Mouse (Mus musculus) urinary bladder, postnatal 10 days (tissue): ENCODE measurements around the gene Morn1.

ENCODE experiments used
- DNase-seq: peaks from one replicate; pipeline ENCODE4 v3.0.0; 2022; ENCODE audit warnings: low spot score

Morn1 gene

GRCm38 (mm10) chr4:155086108-155087024 lies at the start of gene Morn1, which contains the start of gene Rer1:
Gene Morn1 (plus strand): TSS chr4:155086577.
Gene Rer1 (minus strand): TSS chr4:155086382.
- peak; percentile 99 for DNase-seq

DNA sequence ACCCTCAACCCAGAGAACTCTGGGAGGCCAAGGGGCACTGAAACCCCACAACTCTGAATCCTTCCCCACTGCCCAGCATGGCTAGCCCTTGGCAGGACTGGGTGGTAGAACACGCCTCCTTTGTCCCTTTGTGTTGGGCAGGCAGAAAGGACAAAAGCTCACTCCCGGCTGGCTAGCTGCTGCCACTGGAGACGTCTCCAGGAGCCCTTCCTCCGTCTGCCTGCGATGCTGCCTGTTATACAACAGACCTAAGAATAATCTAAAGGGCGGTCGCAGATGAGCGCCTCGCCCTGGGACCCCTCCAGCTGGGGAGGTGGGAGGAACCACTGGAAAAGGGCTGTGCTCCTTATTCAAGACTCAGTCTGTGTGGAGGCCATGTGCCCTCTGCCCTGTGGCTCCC lies 46.2 kb upstream of the Morn1 start:
- DNase-seq = no peak

DNA sequence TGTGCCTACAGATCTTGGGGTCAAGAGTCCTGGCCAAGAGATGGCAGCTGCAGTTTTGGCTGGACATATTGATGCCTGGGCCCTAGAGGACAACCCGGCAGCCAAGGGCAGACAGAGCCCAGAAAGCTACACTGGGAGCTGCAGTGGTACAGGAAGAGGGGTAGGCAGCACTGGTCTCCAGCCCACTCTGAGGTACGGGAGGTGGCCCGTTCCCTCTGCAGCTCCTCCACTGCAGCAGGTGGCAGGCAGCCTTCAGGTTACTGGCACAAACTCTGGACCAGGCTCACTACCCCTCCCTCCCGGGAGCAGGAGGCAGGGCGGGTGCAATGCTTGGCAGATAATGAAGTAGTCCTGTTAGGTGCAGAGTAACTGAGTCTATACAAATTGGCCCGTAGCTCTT lies 45.7 kb upstream of the Morn1 start:
- no peak for DNase-seq

- DNase-seq = no peak
These were observed 43.6 kb upstream of the Morn1 start for GRCm38 (mm10) chr4:155042606-155043288.

- no peak for DNase-seq
These were observed 43.1 kb upstream of the Morn1 start for GRCm38 (mm10) chr4:155043289-155043625.

DNA sequence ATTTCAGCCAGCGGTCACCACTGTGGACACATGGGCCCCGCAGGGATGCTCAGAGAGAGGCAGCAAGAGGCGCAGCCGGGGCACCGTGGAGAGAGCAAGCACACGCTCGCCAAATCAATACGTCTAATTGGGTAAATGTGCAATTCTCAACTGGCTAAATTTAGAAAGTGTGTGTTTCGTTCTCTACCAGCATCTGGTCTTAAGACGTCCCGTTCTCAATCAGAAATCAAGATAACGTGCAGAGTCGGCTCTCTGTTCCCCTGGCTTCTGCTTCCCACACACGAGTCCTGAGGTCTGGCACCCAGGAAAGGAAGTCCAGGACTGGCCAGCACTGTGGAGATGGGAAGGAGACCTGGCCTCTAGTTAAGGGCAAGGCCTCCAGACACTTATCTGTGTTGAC lies 39.7 kb upstream of the Morn1 start:
- DNase-seq = no peak

- no peak for DNase-seq
These were observed 36.3 kb upstream of the Morn1 start for GRCm38 (mm10) chr4:155050116-155050515.

DNA sequence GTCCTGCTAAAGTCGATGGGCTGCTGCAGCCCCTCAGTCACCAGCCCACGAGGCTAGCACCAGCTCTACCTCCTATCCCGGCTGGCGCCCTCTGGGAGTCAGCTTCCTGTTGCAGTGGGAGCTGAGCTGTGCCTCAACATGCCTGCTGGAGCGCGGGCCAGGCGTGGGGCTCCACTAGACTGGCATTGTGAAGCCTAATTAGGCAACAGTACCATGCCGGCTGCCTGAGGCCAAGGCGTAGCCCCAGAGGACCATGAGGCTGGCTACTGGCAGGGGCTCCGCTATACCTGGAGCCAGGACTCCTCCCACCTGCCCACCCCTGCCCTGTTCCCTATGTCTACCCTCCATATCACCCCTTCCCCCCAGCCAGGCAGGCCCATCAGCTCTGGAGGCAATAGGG lies 29.7 kb upstream of the Morn1 start, which contains the start of gene Plch2:
Gene Plch2, minus strand, starts transcription at position 61 of the 400 bp plus-strand sequence.
- DNase-seq = no peak

DNA sequence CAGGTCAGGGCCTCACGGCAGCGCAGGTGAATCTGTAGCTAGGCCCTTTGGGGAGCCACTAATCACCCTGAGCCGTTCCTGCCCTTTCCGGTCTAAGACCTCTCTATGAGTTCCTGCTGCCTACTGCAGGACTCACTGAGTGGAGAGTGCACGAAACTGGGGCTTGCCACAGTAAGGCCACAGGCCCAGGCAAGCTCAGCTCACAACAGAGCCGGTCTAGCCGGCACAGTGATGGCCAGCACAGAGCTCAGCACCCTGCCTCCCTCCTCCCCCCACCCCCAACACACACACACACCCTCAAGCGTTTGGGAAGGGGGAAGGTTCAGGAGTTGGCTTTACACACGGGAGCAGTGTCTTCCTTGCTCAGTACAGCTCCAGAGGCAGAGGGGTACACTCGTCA lies 28.1 kb upstream of the Morn1 start:
- DNase-seq = no peak

DNA sequence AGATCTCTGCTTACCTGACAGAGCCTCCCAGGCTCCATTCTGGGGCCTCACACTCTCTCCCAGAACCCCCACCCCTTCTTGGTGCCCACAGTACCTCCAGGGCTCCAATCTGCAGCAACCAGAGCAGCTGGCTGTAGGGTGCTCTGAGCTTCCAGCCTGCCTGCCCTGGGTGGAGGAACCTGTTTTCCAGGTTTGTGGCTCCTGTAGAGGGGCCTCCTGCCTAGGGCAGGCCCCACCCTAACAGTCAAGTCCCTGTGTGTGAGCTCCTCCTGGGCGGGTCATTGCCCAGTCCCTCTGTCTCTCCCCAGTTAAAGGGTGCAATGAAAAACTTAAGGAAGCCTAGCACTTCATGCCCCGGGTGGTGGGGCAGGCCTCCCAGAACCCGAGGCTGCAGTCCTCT lies 22.5 kb upstream of the Morn1 start:
- DNase-seq = no peak

DNA sequence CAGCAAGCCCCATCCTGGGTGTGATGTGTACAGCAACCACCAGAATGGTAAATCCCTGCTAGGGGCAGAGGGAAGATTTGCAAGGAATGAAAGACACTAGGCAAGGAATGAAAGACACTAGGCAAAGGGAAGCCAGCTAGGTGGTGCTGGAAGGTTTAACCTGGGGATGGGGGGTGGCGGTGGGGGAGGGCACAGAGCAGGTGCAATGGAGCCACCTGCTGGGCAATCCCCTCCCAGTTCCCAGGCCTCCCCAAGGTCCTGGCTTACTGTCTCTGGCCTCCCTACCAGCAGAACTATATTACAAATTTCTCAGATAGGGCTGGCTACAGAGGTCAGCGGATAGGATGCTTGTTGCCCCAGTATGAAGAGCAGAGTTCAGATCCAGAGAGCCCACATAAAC lies 21.9 kb upstream of the Morn1 start:
- no peak for DNase-seq

DNA sequence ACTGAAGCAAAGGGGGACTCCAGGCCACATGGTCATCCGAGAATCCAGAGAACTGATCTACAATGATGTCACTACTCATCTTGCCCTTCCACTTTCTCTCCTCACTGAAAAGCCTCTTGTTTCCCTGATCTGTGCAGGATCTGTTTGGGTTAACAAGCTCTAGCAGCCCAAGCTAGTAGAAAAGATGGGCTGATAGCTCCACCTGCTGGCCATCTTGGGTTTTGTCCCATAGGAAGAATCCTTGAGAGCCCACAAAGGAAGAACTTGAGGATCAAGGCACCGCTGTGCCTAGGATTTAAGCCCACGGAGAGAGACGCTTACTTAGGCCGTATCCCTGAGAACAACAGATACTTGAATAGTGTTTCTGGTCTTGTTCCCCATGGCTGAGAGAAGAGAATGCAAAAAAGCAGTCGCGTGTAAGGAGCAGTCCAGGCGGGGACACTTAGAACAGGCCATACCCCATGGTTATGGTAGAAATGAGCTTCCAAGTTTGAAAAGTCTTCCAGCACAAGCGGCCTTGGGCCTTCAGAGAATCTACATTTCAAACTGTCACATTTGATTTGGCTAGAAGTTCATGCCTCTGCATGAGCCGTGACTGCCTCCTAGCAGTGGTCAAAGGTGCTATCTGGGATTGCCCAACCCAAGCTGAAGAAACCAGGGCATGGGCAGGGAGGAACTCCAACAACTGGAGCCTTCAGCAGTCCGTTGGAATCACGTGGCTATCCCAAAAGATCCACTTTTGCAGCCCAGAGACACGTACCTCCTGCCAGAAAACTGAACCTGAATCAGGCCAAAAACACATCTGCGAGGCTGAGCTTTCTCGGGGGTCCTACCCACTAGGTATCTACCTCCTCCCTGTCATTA lies 20.2 kb upstream of the Morn1 start:
- peak; percentile 62 for DNase-seq

GRCm38 (mm10) chr4:155066834-155067522 lies 19.4 kb upstream of the Morn1 start, which contains the start of gene Pex10:
Gene Pex10 (plus strand): TSS chr4:155067016.
- peak; percentile 92 for DNase-seq

DNA sequence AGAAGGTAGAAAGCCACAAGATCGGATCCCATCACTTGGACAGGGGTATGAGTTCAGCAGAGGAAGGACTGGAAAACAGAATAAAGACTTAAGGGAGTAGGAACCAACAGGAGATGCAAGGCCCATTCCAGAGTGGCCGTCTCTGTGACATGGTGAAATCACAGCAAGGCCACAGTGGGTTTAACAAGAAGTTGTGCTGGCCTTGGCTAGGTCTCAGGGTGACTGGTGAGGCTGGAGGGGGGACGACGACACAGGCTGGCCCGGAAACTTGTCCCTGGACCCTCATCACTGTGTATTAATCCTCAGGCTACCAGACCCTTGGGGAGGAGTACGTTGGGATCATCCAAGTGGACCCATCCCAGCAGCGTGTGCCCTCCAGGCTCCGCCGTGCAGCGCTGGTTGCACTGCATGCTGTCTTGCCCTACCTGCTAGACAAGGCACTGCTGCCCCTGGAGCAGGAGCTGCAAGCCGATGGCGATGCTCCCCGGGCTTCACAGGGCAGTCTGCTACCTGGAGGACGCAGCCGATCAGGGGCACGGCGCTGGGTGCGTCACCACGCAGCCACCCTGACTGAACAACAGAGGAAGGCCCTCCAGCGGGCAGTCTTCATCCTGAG lies 17.9 kb upstream of the Morn1 start:
- no peak for DNase-seq

DNA sequence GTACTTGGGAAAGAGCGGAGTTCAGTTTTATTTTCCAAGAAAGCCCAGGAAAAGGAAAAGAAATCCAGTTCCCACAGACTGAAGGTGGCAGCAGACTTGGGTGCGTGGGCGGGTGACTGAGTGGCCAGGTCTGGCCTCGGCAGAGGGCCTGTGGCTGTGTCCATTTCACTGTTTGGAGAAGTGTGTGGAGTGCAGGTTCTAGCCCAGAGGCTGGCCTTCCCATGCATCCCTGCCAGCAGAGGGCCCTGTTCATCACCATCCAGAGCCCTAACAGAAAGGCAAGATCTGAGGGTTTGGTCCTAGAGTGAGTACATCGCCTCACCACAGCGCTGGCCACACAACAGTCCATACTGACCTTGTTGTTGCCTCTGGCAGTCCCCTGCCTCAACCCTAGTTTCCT lies 17.2 kb upstream of the Morn1 start:
- DNase-seq = no peak

- no peak for DNase-seq
These were observed 16.2 kb upstream of the Morn1 start for GRCm38 (mm10) chr4:155070199-155070598.

GRCm38 (mm10) chr4:155070921-155071320 lies 15.5 kb upstream of the Morn1 start:
- DNase-seq = no peak

GRCm38 (mm10) chr4:155074418-155074817 lies 12.0 kb upstream of the Morn1 start:
- DNase-seq = no peak

DNA sequence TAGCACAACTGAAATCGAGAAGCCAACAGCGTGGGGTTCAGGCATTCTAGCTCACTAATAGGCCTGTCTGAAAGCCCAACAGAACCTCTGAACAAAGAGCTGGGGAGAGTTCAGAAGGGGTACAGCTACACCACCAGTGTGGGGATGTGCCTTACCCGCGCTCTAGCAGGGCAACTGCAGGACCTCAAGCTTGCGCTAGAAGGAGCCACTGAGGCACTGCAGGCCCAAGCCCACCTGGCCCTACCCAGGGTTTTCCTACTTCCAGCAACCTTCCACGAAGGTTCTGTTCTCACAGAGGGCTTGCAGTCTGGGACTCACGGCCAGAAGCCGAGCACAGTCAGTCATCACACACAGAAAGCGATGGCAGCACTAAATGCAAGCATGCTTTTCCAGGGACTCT lies 11.2 kb upstream of the Morn1 start:
- DNase-seq = no peak

DNA sequence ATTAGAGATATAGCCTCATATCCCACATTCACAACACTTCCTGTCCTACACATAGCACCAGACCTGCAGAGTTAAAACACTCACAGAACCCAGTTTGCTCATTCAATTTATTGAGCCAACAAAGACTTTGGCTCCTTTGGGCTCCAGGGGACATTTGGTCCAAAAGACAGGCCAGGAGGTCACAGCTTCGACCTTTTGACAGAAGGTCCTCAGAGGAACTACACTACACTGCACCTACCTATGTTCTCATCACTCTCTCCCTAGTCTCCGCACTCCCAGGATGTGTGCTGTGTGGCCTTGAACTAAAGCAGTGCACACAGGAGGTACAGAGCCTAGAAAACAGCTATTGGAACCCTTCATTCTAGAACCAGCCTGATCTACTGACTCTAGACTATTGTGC lies 10.6 kb upstream of the Morn1 start:
- no peak for DNase-seq

- no peak for DNase-seq
These were observed 9.7 kb upstream of the Morn1 start for GRCm38 (mm10) chr4:155076677-155077076.
